Mouse (Mus musculus) forebrain, embryonic 13.5 days (tissue): Measurements from ENCODE around the gene Lurap1. TPM values are rescaled to one million over a fixed set of nuclear protein-coding genes. Genes with fewer than 3 reads are reported as not detected.

Experiments used
- ATAC-seq: fragments of 200-750 bp; cut with Nextera tagmentation; 2 replicates; pipeline ENCODE4 v1.8.0; 2017
- H3K27ac ChIP-seq: fragments of 300-500 bp; sonication (generic); 2 replicates; pipeline ENCODE4 v1.5.1; 2015; ENCODE audit warnings: inconsistent platforms, mild to moderate bottlenecking, moderate library complexity
- H3K27me3 ChIP-seq: fragments of 300-500 bp; sonication (generic); 2 replicates; pipeline ENCODE4 v1.6.1; 2015; ENCODE audit warnings: mild to moderate bottlenecking, inconsistent platforms
- H3K36me3 ChIP-seq: fragments of 300-500 bp; sonication (generic); 2 replicates; pipeline ENCODE4 v1.6.1; 2015; ENCODE audit warnings: mild to moderate bottlenecking, inconsistent platforms; ENCODE audit not compliant: poor library complexity, severe bottlenecking
- H3K4me1 ChIP-seq: fragments of 300-500 bp; sonication (generic); 2 replicates; pipeline ENCODE4 v1.6.1; 2015; ENCODE audit warnings: inconsistent platforms
- H3K4me2 ChIP-seq: fragments of 300-500 bp; sonication (generic); 2 replicates; pipeline ENCODE4 v1.6.1; 2015; ENCODE audit warnings: inconsistent platforms, mild to moderate bottlenecking, moderate library complexity
- H3K4me3 ChIP-seq: fragments of 300-500 bp; sonication (generic); 2 replicates; pipeline ENCODE4 v1.5.1; 2015; ENCODE audit warnings: mild to moderate bottlenecking, inconsistent platforms
- H3K9ac ChIP-seq: fragments of 300-500 bp; sonication (generic); 2 replicates; pipeline ENCODE4 v1.6.1; 2015; ENCODE audit warnings: mild to moderate bottlenecking, inconsistent platforms
- H3K9me3 ChIP-seq: fragments of 300-500 bp; sonication (generic); replicated peaks from 2 replicates; pipeline ENCODE4 v1.6.1; 2016; ENCODE audit warnings: inconsistent platforms
- WGBS: fragments of 180-500 bp; shearing (Covaris S2); methylation state at CpG from one replicate; pipeline ENCODE4 v1.1.7; 2015; 5-methylcytosine and 5-hydroxymethylcytosine counted together
- polyA plus RNA-seq: library from polyadenylated mRNA; unstranded; fragments of >200 nt; fragmentation: Nextera tagmentation; extraction: Ambion mirVana; gene quantifications from 2 replicates; pipeline ENCODE4 v1.2.1, GENCODE M21; 2015

Lurap1 gene
- polyA plus RNA-seq, 1 experiment from 2014 or later = 2.0 TPM

GRCm38 (mm10) chr4:116157882-116158281 is 6.7 kb upstream of the Lurap1 start:
- Histone ChIP-seq H3K9me3 (no peaks in the 10 kb centered on the region), H3K4me3 (no peak overlapping the region), H3K27me3 (no peaks in the 10 kb centered on the region), H3K27ac (no peak overlapping the region), H3K9ac (no peak overlapping the region), H3K4me1 (no peaks in the 10 kb centered on the region), H3K4me2 (no peak overlapping the region), H3K36me3 (peaks cover 67% of the 10 kb centered on the region)
- 96% methylated on average over 2 of the region's 2 CpGs for WGBS
- no peak for ATAC-seq

- Histone ChIP-seq H3K9ac (no peak overlapping the region), H3K4me2 (no peak overlapping the region), H3K36me3 (peaks cover 61% of the 10 kb centered on the region), H3K27ac (no peak overlapping the region), H3K4me1 (peaks cover 21% of the 10 kb centered on the region), H3K9me3 (no peaks in the 10 kb centered on the region), H3K27me3 (no peaks in the 10 kb centered on the region), H3K4me3 (no peak overlapping the region)
- ATAC-seq = no peak
- WGBS = 94% methylated on average over 15 of the region's 15 CpGs
Observed at GRCm38 (mm10) chr4:116152702-116153101, 1.6 kb upstream of the Lurap1 start.

GRCm38 (mm10) chr4:116150862-116151221 is 296 bp downstream of the Lurap1 start:
- Histone ChIP-seq H3K27ac (no peak overlapping the region), H3K36me3 (peaks cover 42% of the 10 kb centered on the region)

GRCm38 (mm10) chr4:116150156-116150861 is 829 bp downstream of the Lurap1 start:
- Histone ChIP-seq H3K27ac (peak overlapping the region; percentile 80), H3K9me3 (no peaks in the 10 kb centered on the region), H3K4me3 (peak overlapping the region; percentile 73), H3K36me3 (peaks cover 37% of the 10 kb centered on the region), H3K9ac (peak overlapping the region; percentile 91), H3K27me3 (no peaks in the 10 kb centered on the region), H3K4me2 (peak overlapping the region; percentile 71), H3K4me1 (peaks cover 21% of the 10 kb centered on the region)
- under 1% methylated on average over 66 of the region's 73 CpGs for WGBS
- ATAC-seq = peak; percentile 93

More at GRCm38 (mm10) chr4:116150862-116151221, 296 bp downstream of the Lurap1 start:
- H3K4me3 ChIP-seq = peak overlapping the region; percentile 73
- 20% methylated on average over 4 of the region's 4 CpGs for WGBS
- no peaks in the 10 kb centered on the region for H3K9me3 ChIP-seq
- peak overlapping the region; percentile 71 for H3K4me2 ChIP-seq
- H3K9ac ChIP-seq = peak overlapping the region; percentile 91
- no peak; the same call in 1 of the 2 replicates for ATAC-seq
- peaks cover 21% of the 10 kb centered on the region for H3K4me1 ChIP-seq
- H3K27me3 ChIP-seq = no peaks in the 10 kb centered on the region

GRCm38 (mm10) chr4:116149812-116150155 is 1.4 kb downstream of the Lurap1 start:
- H3K9ac ChIP-seq = peak overlapping the region; percentile 91
- no peak overlapping the region for H3K27ac ChIP-seq
- H3K9me3 ChIP-seq = no peaks in the 10 kb centered on the region
- WGBS = 22% methylated on average over 6 of the region's 6 CpGs
- peaks cover 23% of the 10 kb centered on the region for H3K4me1 ChIP-seq
- H3K4me3 ChIP-seq = peak overlapping the region; percentile 73
- peak; percentile 5; the same call in 1 of the 2 replicates for ATAC-seq
- peaks cover 31% of the 10 kb centered on the region for H3K36me3 ChIP-seq
- H3K27me3 ChIP-seq = no peaks in the 10 kb centered on the region
- H3K4me2 ChIP-seq = peak overlapping the region; percentile 71

GRCm38 (mm10) chr4:116143891-116144717 is 7.0 kb downstream of the Lurap1 start:
- Histone ChIP-seq H3K9ac (peak overlapping the region; percentile 78), H3K9me3 (no peaks in the 10 kb centered on the region), H3K27ac (no peak overlapping the region), H3K36me3 (no peaks in the 10 kb centered on the region), H3K4me3 (peak overlapping the region; percentile 64), H3K4me2 (peak overlapping the region; percentile 95), H3K27me3 (peaks cover 9% of the 10 kb centered on the region), H3K4me1 (peaks cover 18% of the 10 kb centered on the region)
- WGBS = under 1% methylated on average over 47 of the region's 47 CpGs
- peak; percentile 80 for ATAC-seq

- ATAC-seq = no peak
- Histone ChIP-seq H3K4me3 (peak overlapping the region; percentile 64), H3K36me3 (no peaks in the 10 kb centered on the region), H3K4me1 (peaks cover 18% of the 10 kb centered on the region), H3K27ac (no peak overlapping the region), H3K27me3 (peaks cover 9% of the 10 kb centered on the region), H3K9me3 (no peaks in the 10 kb centered on the region), H3K4me2 (peak overlapping the region; percentile 95), H3K9ac (no peak overlapping the region)
- 17% methylated on average over 7 of the region's 7 CpGs for WGBS
Observed at GRCm38 (mm10) chr4:116143317-116143811, 7.8 kb downstream of the Lurap1 start.

- Histone ChIP-seq H3K36me3 (no peaks in the 10 kb centered on the region), H3K4me1 (peaks cover 18% of the 10 kb centered on the region), H3K4me3 (no peak overlapping the region), H3K27ac (no peak overlapping the region), H3K9me3 (no peaks in the 10 kb centered on the region), H3K4me2 (no peak overlapping the region), H3K27me3 (peaks cover 9% of the 10 kb centered on the region), H3K9ac (no peak overlapping the region)
- ATAC-seq = no peak
- 81% methylated on average over 7 of the region's 7 CpGs for WGBS
Observed at GRCm38 (mm10) chr4:116142269-116142668, 8.9 kb downstream of the Lurap1 start.

GRCm38 (mm10) chr4:116141736-116142135 is 9.4 kb downstream of the Lurap1 start:
- WGBS = 79% methylated on average over 1 of the region's 1 CpGs
- Histone ChIP-seq H3K27ac (no peak overlapping the region), H3K4me2 (no peak overlapping the region), H3K27me3 (peaks cover 9% of the 10 kb centered on the region), H3K9me3 (no peaks in the 10 kb centered on the region), H3K4me1 (peaks cover 18% of the 10 kb centered on the region), H3K4me3 (no peak overlapping the region), H3K9ac (no peak overlapping the region), H3K36me3 (no peaks in the 10 kb centered on the region)
- ATAC-seq = no peak

- H3K4me3 ChIP-seq = no peak overlapping the region
- no peaks in the 10 kb centered on the region for H3K9me3 ChIP-seq
- no peak for ATAC-seq
- H3K27me3 ChIP-seq = peaks cover 9% of the 10 kb centered on the region
- H3K27ac ChIP-seq = no peak overlapping the region
- no peak overlapping the region for H3K4me2 ChIP-seq
- H3K9ac ChIP-seq = no peak overlapping the region
- peaks cover 18% of the 10 kb centered on the region for H3K4me1 ChIP-seq
- 86% methylated on average over 7 of the region's 7 CpGs for WGBS
- H3K36me3 ChIP-seq = no peaks in the 10 kb centered on the region
Observed at GRCm38 (mm10) chr4:116140801-116141574, 10.2 kb downstream of the Lurap1 start.

- Histone ChIP-seq H3K4me1 (no peaks in the 10 kb centered on the region), H3K27me3 (no peaks in the 10 kb centered on the region), H3K36me3 (no peaks in the 10 kb centered on the region), H3K27ac (no peak overlapping the region), H3K4me3 (no peak overlapping the region), H3K4me2 (no peak overlapping the region), H3K9me3 (no peaks in the 10 kb centered on the region), H3K9ac (no peak overlapping the region)
- 57% methylated on average over 13 of the region's 13 CpGs for WGBS
- no peak for ATAC-seq
Observed at GRCm38 (mm10) chr4:116137421-116137996, 13.6 kb downstream of the Lurap1 start.
